Mouse (Mus musculus) embryonic fibroblast, embryonic 13.5 days (primary cell): Measurements from ENCODE around the gene Tmem136. TPM values are rescaled to one million over a fixed set of nuclear protein-coding genes. Genes with fewer than 3 reads are reported as not detected.
A peak's percentile ranks its signal among the peaks of the same experiment; 100 is the strongest.

Source experiments
- H3K27ac ChIP-seq: 2 replicates; pipeline ENCODE4 v1.5.1; 2012; ENCODE audit warnings: low read length, control low read depth, inconsistent platforms; ENCODE audit not compliant: insufficient read depth
- H3K4me1 ChIP-seq: 2 replicates; pipeline ENCODE4 v1.6.1; 2011; ENCODE audit warnings: low read length; ENCODE audit not compliant: control insufficient read depth, insufficient read depth
- H3K4me3 ChIP-seq: 2 replicates; pipeline ENCODE4 v1.5.1; 2011; ENCODE audit warnings: mild to moderate bottlenecking, control low read depth, low read length; ENCODE audit not compliant: insufficient read depth
- CTCF ChIP-seq: IDR thresholded peaks from 2 replicates; pipeline ENCODE4 v1.5.1; 2011; ENCODE audit warnings: mild to moderate bottlenecking, control low read depth, low read length, moderate library complexity, borderline replicate concordance; ENCODE audit not compliant: insufficient read depth
- POLR2A ChIP-seq: IDR thresholded peaks from 2 replicates; pipeline ENCODE4 v1.6.1; 2011; ENCODE audit warnings: low read depth, mild to moderate bottlenecking, control low read depth, low read length, moderate library complexity
- polyA plus RNA-seq: library from polyadenylated mRNA; stranded (reverse); fragments of >200 nt; gene quantifications from 2 replicates; pipeline ENCODE4 v1.2.4, GENCODE M21; 2011; ENCODE audit warnings: low read depth; ENCODE audit not compliant: missing spikeins, insufficient read length

The Tmem136 gene
- 5.5 and 6.6 TPM in 2 replicates for polyA plus RNA-seq

DNA sequence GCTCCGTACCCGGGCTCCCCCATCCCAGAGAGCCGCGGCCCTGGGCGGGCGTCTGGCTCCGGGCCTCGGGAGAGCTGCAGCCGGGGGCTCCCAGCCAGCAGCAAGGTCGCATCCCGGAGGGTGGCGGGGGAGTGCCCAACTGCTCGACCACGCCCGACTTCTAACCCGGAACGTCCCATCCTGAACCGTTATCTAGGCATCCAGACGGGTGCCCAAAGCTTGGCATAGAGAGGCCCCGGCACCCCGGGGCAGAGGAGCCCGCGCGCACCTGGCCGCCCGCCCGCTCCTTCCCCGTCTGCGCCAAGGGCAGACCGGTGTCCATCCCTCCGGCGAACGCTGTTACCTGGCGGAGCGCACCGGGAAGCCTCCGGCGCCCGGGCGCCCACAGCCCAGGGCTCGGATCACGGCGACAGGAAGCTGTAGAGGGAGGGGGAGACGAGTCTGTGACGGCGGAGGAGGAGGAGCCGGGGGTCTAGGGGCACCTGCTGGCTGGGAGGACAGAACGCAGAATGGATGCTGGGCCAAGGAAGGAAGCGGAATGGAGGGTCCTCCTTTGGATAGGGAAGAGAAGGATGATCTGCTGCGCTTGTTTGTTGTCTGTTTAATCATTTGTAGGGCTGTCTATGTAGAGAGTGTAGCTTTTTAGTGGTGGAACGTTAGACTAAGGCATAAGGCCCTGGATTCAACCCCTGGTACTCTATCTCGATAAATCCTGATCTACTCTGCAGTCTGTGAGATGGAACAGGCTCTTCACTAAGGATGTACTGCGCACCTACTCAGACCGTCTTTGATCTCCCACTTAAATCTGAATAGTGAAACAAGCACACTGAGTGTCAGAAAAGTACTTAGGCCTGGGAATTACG, at the start of gene Tmem136:
Gene Tmem136, minus strand, starts transcription at position 437 of the 863 bp plus-strand sequence.
- TF ChIP-seq CTCF = no peak
- peak; percentile 67 for TF ChIP-seq POLR2A
- peak within 1 kb of the TSS; percentile 74 for H3K4me3 ChIP-seq
- H3K27ac ChIP-seq = no peak within 1 kb of the TSS
- H3K4me1 ChIP-seq = peaks cover 2% of the 10 kb centered on the region; the same call in 1 of the 2 replicates

DNA sequence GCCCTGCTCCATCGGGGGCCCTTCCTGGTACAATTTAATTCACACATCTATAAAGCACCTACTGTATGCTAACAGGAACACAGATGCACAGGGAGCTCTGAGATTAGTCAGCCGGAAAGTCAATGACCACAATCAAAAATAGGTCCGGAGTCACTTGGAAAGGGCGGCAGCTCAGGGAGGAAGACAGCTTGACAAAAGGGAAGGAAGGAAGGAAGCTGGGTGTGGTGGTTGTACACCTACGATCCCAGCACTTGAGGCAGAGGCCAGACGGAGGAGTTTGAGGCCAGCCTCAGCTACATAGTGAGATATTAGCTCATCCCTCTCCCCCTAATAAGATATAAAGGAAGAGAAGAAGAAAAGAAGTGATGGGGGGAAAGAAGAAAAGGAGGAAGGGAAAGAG, 39.6 kb upstream of the Tmem136 start:
- TF ChIP-seq POLR2A (no peak), CTCF (no peak)
- Histone ChIP-seq H3K27ac (no peak overlapping the region), H3K4me1 (no peaks in the 10 kb centered on the region), H3K4me3 (no peak overlapping the region)

DNA sequence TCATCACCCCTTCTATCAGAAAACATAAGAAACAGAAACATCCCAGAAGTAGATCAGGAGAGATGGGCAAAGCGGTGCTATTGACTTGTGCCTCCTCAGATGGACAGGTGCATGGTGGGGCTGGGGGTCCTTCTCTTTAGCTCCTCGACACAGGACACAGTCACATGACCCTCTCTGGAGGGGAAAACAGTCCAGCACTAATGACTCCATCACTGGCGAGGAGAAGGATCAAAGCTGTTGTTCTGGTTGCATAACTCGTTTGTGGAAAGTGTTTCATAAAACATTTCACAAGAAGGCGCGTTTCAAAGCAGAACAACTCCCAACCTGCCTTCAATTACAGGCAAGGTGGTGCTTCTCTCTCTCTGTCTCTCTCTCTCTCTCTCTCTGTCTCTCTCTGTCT, 35.4 kb upstream of the Tmem136 start:
- Histone ChIP-seq H3K4me1 (no peaks in the 10 kb centered on the region), H3K4me3 (no peak overlapping the region), H3K27ac (no peak overlapping the region)
- TF ChIP-seq POLR2A (no peak), CTCF (no peak)

DNA sequence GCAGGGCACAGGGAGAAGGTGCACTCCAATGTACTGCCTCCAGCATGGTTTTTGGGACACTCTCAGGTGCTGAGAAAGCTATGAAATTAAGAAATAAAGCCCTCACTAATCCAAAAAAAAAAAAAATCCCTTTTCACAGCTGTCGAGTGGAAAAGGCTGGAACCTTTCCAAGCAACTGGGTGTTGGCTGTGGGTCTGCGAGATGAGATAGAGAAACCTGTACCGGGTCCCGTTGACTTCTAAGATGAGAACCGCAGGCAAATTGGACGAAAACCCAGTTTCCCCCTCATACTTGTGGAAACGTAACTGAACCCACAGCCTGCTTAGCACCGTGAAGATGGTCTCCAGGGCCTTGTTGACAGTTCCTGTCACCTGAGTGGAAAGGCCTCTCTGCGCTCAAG, 34.6 kb upstream of the Tmem136 start:
- Histone ChIP-seq H3K27ac (no peak overlapping the region), H3K4me3 (no peak overlapping the region), H3K4me1 (no peaks in the 10 kb centered on the region)
- no peak for TF ChIP-seq CTCF
- no peak for TF ChIP-seq POLR2A

DNA sequence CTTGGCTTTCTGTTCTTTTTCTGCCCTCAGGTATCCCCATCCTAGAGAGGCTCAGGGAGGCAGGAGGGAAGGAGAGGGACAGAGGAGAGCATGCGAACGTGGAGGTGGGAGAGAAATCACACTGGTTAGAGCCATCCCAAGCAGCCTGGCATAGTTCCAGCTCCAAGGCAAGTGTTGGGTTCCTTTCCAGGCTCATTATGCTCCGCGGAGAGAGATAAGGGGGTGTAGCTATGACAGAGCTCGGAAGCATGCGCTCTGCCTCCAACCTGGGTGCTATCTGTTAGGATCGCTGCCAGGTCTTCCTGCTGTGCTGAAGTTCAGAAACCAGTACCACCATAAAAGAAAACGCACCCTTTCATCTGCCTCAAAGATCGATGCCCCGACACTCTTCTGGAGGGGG, 33.7 kb upstream of the Tmem136 start:
- Histone ChIP-seq H3K27ac (no peak overlapping the region), H3K4me3 (no peak overlapping the region), H3K4me1 (no peaks in the 10 kb centered on the region)
- TF ChIP-seq CTCF = no peak

DNA sequence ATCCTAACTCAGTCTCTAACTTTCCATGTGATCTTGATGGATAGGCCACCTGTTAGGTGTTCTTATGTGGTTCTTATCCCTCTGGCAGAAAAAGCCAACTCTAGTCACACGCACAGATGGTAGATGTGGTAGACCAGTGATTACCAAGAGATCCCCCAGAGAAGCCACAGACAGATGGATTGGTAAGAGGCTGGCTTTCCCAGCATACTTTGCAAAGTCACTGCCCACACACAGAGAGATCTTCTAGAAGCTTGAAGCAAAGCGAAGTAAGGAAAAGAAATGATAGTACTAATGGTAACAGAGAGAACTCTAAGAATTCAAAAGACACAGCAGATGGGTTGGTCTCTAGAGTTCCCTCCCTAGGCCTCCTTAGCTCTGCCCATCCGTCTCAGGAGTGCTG, 33.1 kb upstream of the Tmem136 start:
- no peak for TF ChIP-seq CTCF
- no peak for TF ChIP-seq POLR2A
- Histone ChIP-seq H3K27ac (no peak overlapping the region), H3K4me1 (no peaks in the 10 kb centered on the region), H3K4me3 (no peak overlapping the region)

DNA sequence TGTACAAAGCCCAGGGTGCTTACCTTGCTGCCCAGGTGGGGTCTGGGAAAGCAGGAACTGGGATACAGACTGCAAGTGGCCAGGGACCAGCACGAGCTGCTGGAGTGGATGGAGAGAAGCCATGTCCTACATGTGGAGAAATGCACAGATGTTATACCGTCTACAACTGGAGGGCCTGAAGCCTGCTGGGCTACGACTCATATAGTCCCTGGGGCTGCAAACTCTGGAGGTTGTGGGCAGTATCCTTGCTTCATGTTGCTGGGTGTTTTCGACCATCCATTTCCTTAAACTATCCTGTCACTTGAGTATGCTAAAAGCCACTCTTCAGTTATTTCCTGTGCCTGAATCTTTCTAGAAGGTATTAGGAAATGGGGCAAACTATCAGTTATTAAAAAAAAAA, 28.8 kb upstream of the Tmem136 start:
- no peaks in the 10 kb centered on the region for H3K4me1 ChIP-seq
- no peak overlapping the region; the same call in 1 of the 2 replicates for H3K27ac ChIP-seq
- TF ChIP-seq CTCF = no peak
- no peak for TF ChIP-seq POLR2A
- H3K4me3 ChIP-seq = no peak overlapping the region

DNA sequence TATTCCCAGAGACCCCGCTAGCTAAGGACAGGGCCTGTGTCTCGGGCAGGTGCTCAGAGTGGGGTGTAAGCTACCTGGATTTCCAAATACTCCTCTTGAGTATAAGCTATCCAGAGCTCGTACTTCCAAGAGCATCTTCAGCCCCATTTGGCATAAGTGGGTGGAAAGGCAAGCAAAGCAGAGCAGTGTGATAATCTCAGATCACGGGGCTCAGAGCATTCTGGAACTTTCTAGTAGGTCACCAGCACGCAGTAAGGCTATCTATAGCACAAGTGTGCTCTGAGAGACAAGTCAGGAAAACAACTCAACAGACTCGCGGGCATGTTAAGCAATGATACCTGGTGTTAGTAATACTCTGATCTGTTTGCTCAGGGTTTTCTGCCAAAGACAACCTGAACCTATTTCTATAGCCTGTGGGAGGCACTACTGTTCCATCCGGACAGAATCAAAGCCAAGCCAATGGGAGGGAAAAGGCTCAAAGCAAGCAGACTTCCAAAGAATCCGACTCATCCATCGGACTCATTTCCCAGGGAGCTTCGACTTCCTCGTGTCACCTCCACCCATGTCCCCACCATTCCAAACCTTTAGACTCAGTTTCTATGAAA, 27.9 kb upstream of the Tmem136 start:
- no peaks in the 10 kb centered on the region for H3K4me1 ChIP-seq
- H3K27ac ChIP-seq = no peak overlapping the region; the same call in 1 of the 2 replicates
- TF ChIP-seq POLR2A (no peak), CTCF (no peak)
- no peak overlapping the region for H3K4me3 ChIP-seq

DNA sequence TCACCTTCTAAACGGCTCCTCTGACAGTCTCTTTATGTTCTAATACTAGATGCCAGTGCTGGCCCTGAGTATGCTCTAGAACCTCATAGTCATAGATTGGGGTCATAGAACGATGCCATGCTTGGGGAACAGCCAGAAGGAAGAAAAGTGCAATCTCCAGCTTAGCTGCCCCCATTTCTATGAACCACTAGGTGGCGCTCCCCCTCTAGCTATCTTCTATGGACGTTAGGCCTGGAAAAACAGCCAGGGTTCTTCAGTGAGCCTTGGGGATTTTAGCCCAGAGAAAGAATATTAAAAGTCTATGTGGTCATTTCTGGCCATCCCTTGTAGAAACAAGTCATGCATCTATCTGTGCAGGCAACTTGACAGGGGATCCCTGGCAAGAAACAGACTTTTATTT, 25.5 kb upstream of the Tmem136 start:
- TF ChIP-seq POLR2A = no peak
- TF ChIP-seq CTCF = 0 out of 2 replicates have a peak, but pooled peaks have one; percentile 22
- no peak overlapping the region for H3K4me3 ChIP-seq
- no peaks in the 10 kb centered on the region for H3K4me1 ChIP-seq
- H3K27ac ChIP-seq = no peak overlapping the region

DNA sequence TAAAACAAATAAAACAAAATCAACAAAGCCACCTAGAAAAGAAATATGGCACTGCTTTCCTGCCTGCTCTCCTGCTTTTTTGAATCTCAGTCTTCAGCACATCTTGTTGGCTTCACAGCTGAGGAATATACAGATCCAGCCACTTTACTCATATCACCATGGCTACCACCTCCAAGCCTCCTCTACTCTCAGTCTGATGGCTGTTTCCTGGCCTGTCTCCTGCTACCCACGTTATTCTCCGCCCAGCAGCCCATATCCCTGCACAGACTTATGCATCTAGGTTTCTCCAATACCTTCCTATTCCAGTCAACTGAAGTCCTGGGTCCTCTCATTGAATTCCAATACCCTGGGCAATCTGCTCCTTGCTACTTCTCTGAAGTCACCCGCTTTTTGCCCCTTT, 17.2 kb upstream of the Tmem136 start:
- no peak for TF ChIP-seq POLR2A
- no peak for TF ChIP-seq CTCF
- H3K4me3 ChIP-seq = no peak overlapping the region
- H3K27ac ChIP-seq = no peak overlapping the region
- H3K4me1 ChIP-seq = no peaks in the 10 kb centered on the region
